Mouse (Mus musculus) E14TG2a.4 (cell line): Measurements from ENCODE around the gene Nhsl1.

Source experiments
- H3K27me3 ChIP-seq: 2 replicates; pipeline ENCODE4 v1.6.1; 2014; ENCODE audit warnings: low read length, control low read depth; ENCODE audit not compliant: insufficient read depth
- H3K36me3 ChIP-seq: 2 replicates; pipeline ENCODE4 v1.6.1; 2014; ENCODE audit warnings: low read length, control low read depth; ENCODE audit not compliant: insufficient read depth
- H3K4me1 ChIP-seq: replicated peaks from 2 replicates; pipeline ENCODE4 v1.6.1; 2014; ENCODE audit warnings: low read depth, low read length, control low read depth
- H3K4me3 ChIP-seq: replicated peaks from 2 replicates; pipeline ENCODE4 v1.5.1; 2014; ENCODE audit warnings: mild to moderate bottlenecking, low read length
- H3K9me3 ChIP-seq: 2 replicates; pipeline ENCODE4 v1.6.1; 2014; ENCODE audit warnings: low read length, control low read depth
- CTCF ChIP-seq: conservative IDR thresholded peaks from 2 replicates; pipeline ENCODE4 v1.5.1; 2014; ENCODE audit warnings: low read length
- NANOG ChIP-seq: IDR thresholded peaks from 2 replicates; pipeline ENCODE4 v1.6.1; 2014; ENCODE audit warnings: borderline replicate concordance, low read length, mixed read lengths
- POU5F1 ChIP-seq: IDR thresholded peaks from 2 replicates; pipeline ENCODE4 v1.6.1; 2014; ENCODE audit warnings: low read length, borderline replicate concordance

Nhsl1 gene

DNA sequence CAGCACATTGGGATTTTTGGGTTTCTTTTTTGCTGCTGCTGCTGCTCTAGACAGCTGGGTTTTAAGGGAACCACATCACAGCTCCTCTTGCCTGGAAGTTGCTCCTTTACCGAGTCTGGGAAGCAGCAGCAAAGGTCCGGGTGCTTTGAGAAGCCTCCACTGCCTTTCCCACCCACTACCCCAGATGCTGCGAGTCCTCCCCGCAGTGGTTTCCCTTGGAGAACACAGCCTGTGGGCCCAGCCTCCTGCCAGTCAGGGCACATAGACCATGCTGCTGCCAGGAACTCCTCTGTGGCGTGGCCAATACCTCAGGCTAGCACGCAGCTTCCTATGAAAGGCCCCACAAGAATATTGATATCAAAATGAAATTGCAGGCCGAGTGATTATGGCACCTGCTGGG lies 178.3 kb downstream of the Nhsl1 start:
- peaks cover 6% of the 10 kb centered on the region for H3K36me3 ChIP-seq
- H3K9me3 ChIP-seq, result no peaks in the 10 kb centered on the region
- peaks cover 31% of the 10 kb centered on the region for H3K4me1 ChIP-seq
- no peak for TF ChIP-seq NANOG
- TF ChIP-seq CTCF, result no peak
- TF ChIP-seq POU5F1, result no peak
- no peak overlapping the region for H3K4me3 ChIP-seq
- no peaks in the 10 kb centered on the region for H3K27me3 ChIP-seq

DNA sequence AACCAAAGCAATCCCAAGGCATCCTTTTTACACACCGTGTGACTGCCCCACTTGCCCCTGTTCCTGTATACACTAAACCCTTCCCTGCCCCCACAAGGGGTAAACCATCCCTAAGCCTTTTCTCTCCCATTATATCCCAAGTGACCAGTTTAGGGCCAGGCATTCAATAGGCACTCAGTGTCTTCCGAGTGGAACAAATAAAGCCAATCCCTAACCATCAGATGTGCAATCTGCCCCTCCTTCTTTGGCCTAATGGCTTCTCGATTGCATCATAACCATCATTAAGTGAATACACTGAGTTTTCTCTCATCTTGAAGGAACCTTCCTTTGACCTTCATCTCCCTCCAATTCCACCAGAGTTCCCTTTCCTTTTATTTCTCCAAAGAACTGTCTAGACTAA lies 183.2 kb downstream of the Nhsl1 start:
- H3K27me3 ChIP-seq, result no peaks in the 10 kb centered on the region
- TF ChIP-seq NANOG (peak; percentile 52; the same call in 1 of the 2 replicates), CTCF (no peak)
- no peaks in the 10 kb centered on the region for H3K9me3 ChIP-seq
- 0 out of 2 replicates have a peak overlapping the region, but pooled peaks have one; percentile 17 for H3K4me3 ChIP-seq
- H3K4me1 ChIP-seq, result peaks cover 61% of the 10 kb centered on the region
- H3K36me3 ChIP-seq, result peaks cover 6% of the 10 kb centered on the region

DNA sequence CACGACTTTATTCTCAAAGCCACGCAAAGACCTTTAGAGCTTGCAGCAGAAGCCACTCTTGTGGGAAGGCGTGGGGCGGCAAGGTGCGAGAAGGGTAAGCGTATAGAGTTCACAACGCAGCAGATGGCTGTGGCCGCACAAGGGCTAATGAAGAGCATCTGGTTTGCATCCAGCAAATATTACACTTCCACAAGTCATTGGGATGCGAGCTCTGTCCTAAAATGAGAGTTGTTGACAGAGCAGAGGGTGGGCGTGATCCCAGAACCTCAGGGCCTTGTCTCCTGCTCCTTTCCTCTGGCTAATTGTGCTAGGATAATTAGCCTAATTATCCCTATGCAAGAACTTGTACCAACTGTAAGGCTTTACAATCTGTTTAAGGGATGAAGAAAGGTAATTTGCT lies 186.9 kb downstream of the Nhsl1 start:
- Histone ChIP-seq H3K9me3 (no peaks in the 10 kb centered on the region), H3K27me3 (no peaks in the 10 kb centered on the region), H3K4me3 (no peak overlapping the region), H3K36me3 (no peaks in the 10 kb centered on the region), H3K4me1 (peaks cover 69% of the 10 kb centered on the region)
- TF ChIP-seq POU5F1 (no peak), NANOG (no peak), CTCF (no peak)

DNA sequence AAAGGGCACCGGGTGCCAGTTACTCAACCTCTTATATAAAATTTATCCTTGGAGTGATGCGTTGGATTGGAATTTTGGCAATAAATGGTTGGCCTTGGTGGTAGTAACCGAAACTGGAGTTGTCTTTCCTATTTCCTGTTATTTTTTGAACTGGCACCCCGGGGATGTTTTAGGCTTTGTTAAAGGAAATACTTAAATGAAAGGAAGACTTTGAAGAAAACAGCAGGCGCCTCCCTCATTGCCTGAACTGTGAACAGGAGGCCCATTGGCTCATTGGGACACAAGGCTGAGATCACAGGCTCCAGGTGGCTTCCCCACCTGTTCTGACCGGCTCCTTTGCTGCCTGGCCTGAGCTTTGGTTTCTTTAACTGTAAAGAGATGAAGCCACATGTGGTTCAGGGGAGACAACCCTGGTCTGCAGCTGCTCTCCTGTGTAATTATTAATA lies 187.7 kb downstream of the Nhsl1 start:
- peaks cover 65% of the 10 kb centered on the region for H3K4me1 ChIP-seq
- H3K4me3 ChIP-seq, result no peak overlapping the region
- H3K27me3 ChIP-seq, result no peaks in the 10 kb centered on the region
- no peaks in the 10 kb centered on the region for H3K36me3 ChIP-seq
- TF ChIP-seq POU5F1, result no peak
- no peak for TF ChIP-seq CTCF
- no peak; the same call in 1 of the 2 replicates for TF ChIP-seq NANOG
- H3K9me3 ChIP-seq, result no peaks in the 10 kb centered on the region

DNA sequence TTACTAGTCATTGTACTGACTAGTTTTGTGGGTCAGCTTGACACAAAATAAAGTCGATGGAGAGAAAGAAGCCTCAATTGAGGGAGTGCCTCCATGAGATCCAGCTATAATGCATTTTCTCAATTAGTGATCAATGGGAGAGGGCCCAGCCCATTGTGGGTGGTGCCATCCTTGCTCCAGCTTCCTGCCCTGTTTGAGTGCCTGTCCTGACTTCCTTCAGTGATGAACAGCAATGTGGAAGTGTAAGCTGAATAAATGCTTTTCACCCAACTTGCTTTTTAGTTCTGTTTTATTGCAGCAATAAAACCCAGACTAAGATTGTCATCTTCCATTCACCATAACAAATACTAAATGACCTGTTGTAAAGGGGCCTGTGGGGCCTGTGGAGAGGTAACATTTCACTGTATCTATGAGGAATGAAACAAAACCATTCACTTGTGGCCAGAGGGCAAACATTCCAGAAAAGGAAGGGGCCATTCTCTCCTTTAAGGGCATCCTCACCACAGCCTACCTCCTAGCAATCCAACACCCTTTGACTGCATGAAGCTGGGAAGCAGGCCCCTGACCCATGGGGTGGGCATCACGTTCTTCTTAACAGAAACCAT lies 189.2 kb downstream of the Nhsl1 start:
- H3K9me3 ChIP-seq, result no peaks in the 10 kb centered on the region

GRCm38 (mm10) chr10:18508586-18508985 lies 189.8 kb downstream of the Nhsl1 start:
- Histone ChIP-seq H3K4me1 (peaks cover 45% of the 10 kb centered on the region), H3K9me3 (no peaks in the 10 kb centered on the region), H3K36me3 (no peaks in the 10 kb centered on the region), H3K27me3 (no peaks in the 10 kb centered on the region), H3K4me3 (no peak overlapping the region)
- TF ChIP-seq NANOG (no peak), POU5F1 (no peak), CTCF (no peak)

More for the DNA sequence above, 189.2 kb downstream of the Nhsl1 start:
- H3K36me3 ChIP-seq, result no peaks in the 10 kb centered on the region
- H3K27me3 ChIP-seq, result no peaks in the 10 kb centered on the region
- TF ChIP-seq NANOG (no peak), CTCF (no peak), POU5F1 (no peak)
- H3K4me3 ChIP-seq, result no peak overlapping the region
- peaks cover 51% of the 10 kb centered on the region for H3K4me1 ChIP-seq

- Histone ChIP-seq H3K36me3 (no peaks in the 10 kb centered on the region), H3K9me3 (no peaks in the 10 kb centered on the region), H3K27me3 (no peaks in the 10 kb centered on the region), H3K4me1 (peaks cover 30% of the 10 kb centered on the region), H3K4me3 (no peak overlapping the region)
- no peak for TF ChIP-seq CTCF
- TF ChIP-seq POU5F1, result no peak
- TF ChIP-seq NANOG, result no peak
Observed at GRCm38 (mm10) chr10:18510663-18511062, 191.9 kb downstream of the Nhsl1 start.

DNA sequence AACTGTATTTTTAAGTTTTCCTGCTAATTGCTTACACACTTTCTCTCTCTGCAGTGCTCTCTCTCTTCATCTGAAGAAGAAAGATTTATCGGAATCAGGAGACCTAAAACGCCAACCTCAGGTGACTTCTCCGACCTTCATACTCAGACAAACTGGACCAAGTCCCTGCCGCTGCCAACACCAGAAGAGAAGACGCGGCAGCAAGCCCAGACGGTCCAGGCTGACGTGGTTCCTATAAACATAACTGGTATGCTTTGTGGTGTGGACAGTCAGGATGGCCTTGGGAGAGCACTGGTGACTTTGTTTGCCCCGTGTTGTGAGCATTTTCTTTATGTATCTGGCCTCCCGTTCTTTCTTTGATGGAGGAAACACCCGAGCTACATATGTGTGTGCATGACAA lies 192.7 kb downstream of the Nhsl1 start:
- no peaks in the 10 kb centered on the region for H3K36me3 ChIP-seq
- H3K27me3 ChIP-seq, result no peaks in the 10 kb centered on the region
- peaks cover 22% of the 10 kb centered on the region for H3K4me1 ChIP-seq
- TF ChIP-seq NANOG (no peak), CTCF (no peak), POU5F1 (no peak)
- H3K4me3 ChIP-seq, result no peak overlapping the region
- no peaks in the 10 kb centered on the region for H3K9me3 ChIP-seq

DNA sequence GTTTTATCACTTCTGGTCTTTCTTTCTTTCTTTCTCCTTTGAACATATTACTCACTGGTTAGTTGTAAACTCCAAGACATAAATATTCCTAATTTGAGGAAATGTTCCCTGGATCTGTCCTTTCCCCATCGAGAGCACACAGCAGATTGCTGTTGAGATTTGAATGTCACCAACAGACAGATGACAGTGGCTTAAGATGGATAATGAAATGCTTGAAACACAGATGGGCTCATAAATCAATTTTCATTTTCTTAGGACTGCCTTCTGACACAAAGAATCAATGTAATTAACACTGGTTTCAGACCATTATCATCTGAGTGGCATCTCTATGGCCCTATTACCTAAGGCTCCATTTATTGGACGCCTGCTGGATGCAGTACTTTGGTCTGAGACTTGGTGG lies 203.8 kb downstream of the Nhsl1 start:
- Histone ChIP-seq H3K4me1 (peaks cover 31% of the 10 kb centered on the region), H3K27me3 (peaks cover 35% of the 10 kb centered on the region), H3K36me3 (peaks cover 5% of the 10 kb centered on the region), H3K9me3 (no peaks in the 10 kb centered on the region), H3K4me3 (no peak overlapping the region)
- TF ChIP-seq NANOG (no peak), CTCF (no peak), POU5F1 (no peak)
